Comparison of ENCODE assay signal across 20 mouse cellular contexts in genomic region chr2:97568954-97569353, GRCm38 (mm10).
"Had no signal": no experiment of that assay in that cellular context is flagged by ENCODE, and none has a peak within 500 bp of the region (broad histone marks: within the 10 kb centered on the region; RNA-seq: fewer than 3 reads in every experiment).

No protein-coding gene starts in this region.

- DNase-seq: cerebellum, adult 8-10 months; cerebellum, adult 9-10 months; cerebellum, adult 9-11 months; cerebellum, postnatal 14 days; cerebellum, postnatal 25 days; cerebellum, postnatal 36 days; embryo, embryonic 11 days; forebrain, postnatal 0 days; gastrocnemius, adult 2 months; gastrocnemius, postnatal 10 days; gastrocnemius, postnatal 14 days; gastrocnemius, postnatal 25 days; gastrocnemius, postnatal 36 days; heart, adult 11 months; heart, adult 18-20 months; heart, adult 2 months had no signal

- ATAC-seq: forebrain, embryonic 13.5 days; forebrain, embryonic 14.5 days; forebrain, embryonic 15.5 days; forebrain, embryonic 16.5 days; forebrain, postnatal 0 days had no signal
